ENCODE assay signal across 27 mouse cellular contexts in genomic region chr4:116493646-116494045, GRCm38 (mm10).
"Had no signal": no experiment of that assay in that cellular context is flagged by ENCODE, and none has a peak within 500 bp of the region (broad histone marks: within the 10 kb centered on the region; RNA-seq: fewer than 3 reads in every experiment).

No protein-coding gene starts in this region.

- H3K4me2 ChIP-seq: heart, embryonic 11.5 days; heart, embryonic 13.5 days; heart, embryonic 15.5 days; hindbrain, embryonic 13.5 days; hindbrain, embryonic 15.5 days; kidney, embryonic 15.5 days; limb, embryonic 12.5 days; liver, embryonic 11.5 days; liver, embryonic 13.5 days; liver, embryonic 15.5 days had no signal

- H3K9me3 ChIP-seq: hindbrain, embryonic 13.5 days; hindbrain, embryonic 15.5 days; kidney, embryonic 15.5 days; limb, embryonic 10.5 days; limb, embryonic 12.5 days; liver, embryonic 13.5 days; liver, embryonic 15.5 days had no signal

- H3K27ac ChIP-seq: heart, adult 2 months; heart, embryonic 13.5 days; heart, embryonic 15.5 days; hindbrain, embryonic 13.5 days; hindbrain, embryonic 15.5 days; hindbrain, postnatal 0 days; kidney, embryonic 15.5 days; kidney, postnatal 0 days; limb, embryonic 10.5 days; limb, embryonic 12.5 days; liver, embryonic 13.5 days; liver, embryonic 15.5 days had no signal

- DNase-seq: gastrocnemius, postnatal 10 days; gastrocnemius, postnatal 36 days; heart, adult 11 months; heart, adult 2 months; heart, postnatal 14 days; heart, postnatal 36 days; kidney, adult 11 months; kidney, adult 8-10 months; kidney, postnatal 14 days; layer of hippocampus, adult 9-11 months; layer of hippocampus, postnatal 36 days; liver; liver, embryonic 13.5 days; liver, postnatal 0 days had no signal

- H3K4me3 ChIP-seq: heart, adult 2 months; heart, embryonic 13.5 days; heart, embryonic 15.5 days; hindbrain, embryonic 13.5 days; hindbrain, embryonic 15.5 days; kidney, embryonic 15.5 days; limb, embryonic 10.5 days; limb, embryonic 12.5 days; liver, embryonic 13.5 days; liver, embryonic 15.5 days had no signal

- H3K9ac ChIP-seq: heart, embryonic 13.5 days; heart, embryonic 15.5 days; hindbrain, embryonic 13.5 days; hindbrain, embryonic 15.5 days; kidney, embryonic 15.5 days; limb, embryonic 12.5 days; liver, embryonic 13.5 days; liver, embryonic 15.5 days; liver, postnatal 0 days had no signal

- ATAC-seq: hindbrain, postnatal 0 days; intestine, embryonic 16.5 days; liver, postnatal 0 days had no signal

- H3K36me3 ChIP-seq: heart, embryonic 13.5 days; heart, embryonic 15.5 days; hindbrain, embryonic 13.5 days; hindbrain, embryonic 15.5 days; kidney, embryonic 15.5 days; limb, embryonic 10.5 days; limb, embryonic 12.5 days; liver, embryonic 13.5 days; liver, embryonic 15.5 days had no signal

- H3K27me3 ChIP-seq: heart, embryonic 15.5 days; hindbrain, embryonic 13.5 days; hindbrain, embryonic 15.5 days; kidney, embryonic 15.5 days; limb, embryonic 12.5 days had no signal

- H3K4me1 ChIP-seq: hindbrain, embryonic 13.5 days; hindbrain, embryonic 15.5 days; limb, embryonic 10.5 days; limb, embryonic 12.5 days had no signal
